Mouse (Mus musculus) C2C12 (cell line): ENCODE measurements at regions not wholly inside any gene's neighbourhood (a gene's known extent, or its start where the extent isn't known, plus 50 kb on each side); places are given as distances from the start of the nearest gene placed in this dataset.

ENCODE experiments used
- H3K27me3 ChIP-seq: one replicate; pipeline ENCODE4 v1.6.1; 2011; ENCODE audit not compliant: control insufficient read depth, insufficient read depth, insufficient read length
- H3K36me3 ChIP-seq: one replicate; pipeline ENCODE4 v1.6.1; 2011; ENCODE audit not compliant: control insufficient read depth, insufficient read depth
- H3K4me3 ChIP-seq: one replicate; pipeline ENCODE4 v1.5.1; 2011; ENCODE audit warnings: mild to moderate bottlenecking, control low read depth; ENCODE audit not compliant: poor library complexity, insufficient read depth, severe bottlenecking
- H3K79me2 ChIP-seq: one replicate; pipeline ENCODE4 v1.6.1; 2011; ENCODE audit not compliant: control insufficient read depth, insufficient read depth
- H3K79me3 ChIP-seq: one replicate; pipeline ENCODE4 v1.6.1; 2011; ENCODE audit warnings: low read depth, control low read depth
- H3ac ChIP-seq: one replicate; pipeline ENCODE3; 2011; ENCODE audit warnings: low read depth; ENCODE audit not compliant: control insufficient read depth, insufficient read length
- CEBPB ChIP-seq: IDR thresholded peaks from one replicate; pipeline ENCODE4 v1.6.1; 2011; ENCODE audit warnings: low read depth, mild to moderate bottlenecking, control low read depth, moderate library complexity
- CTCF ChIP-seq: IDR thresholded peaks from one replicate; pipeline ENCODE4 v1.5.1; 2011; ENCODE audit not compliant: control insufficient read depth, insufficient read depth, insufficient read length
- FOSL1 ChIP-seq: IDR thresholded peaks from one replicate; pipeline ENCODE4 v1.8.0; 2011; ENCODE audit warnings: mild to moderate bottlenecking, low read length; ENCODE audit not compliant: poor library complexity, insufficient read depth, severe bottlenecking
- MAX ChIP-seq: IDR thresholded peaks from one replicate; pipeline ENCODE4 v1.6.1; 2011; ENCODE audit warnings: mild to moderate bottlenecking, control low read depth
- MYOD1 ChIP-seq: IDR thresholded peaks from one replicate; pipeline ENCODE4 v1.6.1; 2011; ENCODE audit warnings: low read depth; ENCODE audit not compliant: control insufficient read depth, insufficient read length
- MYOG ChIP-seq: IDR thresholded peaks from one replicate; pipeline ENCODE4 v1.6.1; 2011; ENCODE audit not compliant: control insufficient read depth, insufficient read length; ENCODE audit errors: extremely low read depth
- USF1 ChIP-seq: IDR thresholded peaks from one replicate; pipeline ENCODE4 v1.6.1; 2011; ENCODE audit warnings: low read depth, mild to moderate bottlenecking, control low read depth, moderate library complexity

DNA sequence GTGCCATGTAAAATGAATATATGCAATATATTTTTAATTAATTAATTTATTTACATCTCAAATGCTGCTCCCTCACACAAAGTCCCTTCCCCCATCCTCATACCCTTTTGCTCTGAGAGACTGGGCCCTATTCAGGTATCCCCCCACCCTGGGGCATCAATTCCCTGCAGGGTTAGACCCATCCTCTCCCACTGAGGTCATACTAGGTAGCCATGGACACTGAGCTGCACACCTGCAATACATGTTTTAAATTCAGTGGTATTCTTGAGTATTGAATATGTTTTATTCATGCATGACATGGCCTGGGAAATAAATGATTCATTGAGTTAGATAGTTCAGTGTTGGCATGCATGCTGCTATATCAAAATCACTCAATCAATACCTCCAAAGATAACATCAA is 156.0 kb downstream of the Etaa1 start:
- TF ChIP-seq MYOG (no peak), CTCF (no peak)
- H3K79me3 ChIP-seq, result no peaks in the 10 kb centered on the region
- H3K27me3 ChIP-seq, result no peaks in the 10 kb centered on the region
- no peak overlapping the region for H3ac ChIP-seq
- no peak overlapping the region for H3K4me3 ChIP-seq
- no peaks in the 10 kb centered on the region for H3K79me2 ChIP-seq
- H3K36me3 ChIP-seq, result no peaks in the 10 kb centered on the region

DNA sequence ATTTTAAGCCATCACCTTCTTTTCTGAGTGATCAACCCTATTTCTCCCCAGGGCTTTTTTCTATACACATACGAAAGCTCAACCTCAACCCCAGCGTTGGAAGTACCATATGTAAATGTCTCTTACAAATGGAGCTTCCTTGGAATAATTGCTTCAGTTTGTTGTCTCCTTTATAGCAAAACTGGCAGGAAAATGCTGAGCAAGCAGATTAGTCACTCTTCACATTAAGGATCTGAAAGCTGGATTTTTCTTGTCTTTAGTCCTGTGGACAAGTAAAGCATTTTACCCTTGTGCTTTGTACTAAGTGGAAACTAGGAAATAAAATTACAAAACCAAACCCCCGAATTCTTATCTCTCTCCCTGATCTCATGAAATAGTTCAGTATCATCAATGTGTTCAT is 145.8 kb downstream of the Etaa1 start:
- Histone ChIP-seq H3K36me3 (no peaks in the 10 kb centered on the region), H3K79me2 (no peaks in the 10 kb centered on the region), H3K79me3 (no peaks in the 10 kb centered on the region), H3K4me3 (no peak overlapping the region), H3ac (no peak overlapping the region), H3K27me3 (no peaks in the 10 kb centered on the region)
- TF ChIP-seq MAX, result no peak
- TF ChIP-seq USF1, result no peak
- TF ChIP-seq FOSL1, result no peak
- no peak for TF ChIP-seq MYOG
- no peak for TF ChIP-seq CEBPB
- TF ChIP-seq CTCF, result no peak
- TF ChIP-seq MYOD1, result no peak

DNA sequence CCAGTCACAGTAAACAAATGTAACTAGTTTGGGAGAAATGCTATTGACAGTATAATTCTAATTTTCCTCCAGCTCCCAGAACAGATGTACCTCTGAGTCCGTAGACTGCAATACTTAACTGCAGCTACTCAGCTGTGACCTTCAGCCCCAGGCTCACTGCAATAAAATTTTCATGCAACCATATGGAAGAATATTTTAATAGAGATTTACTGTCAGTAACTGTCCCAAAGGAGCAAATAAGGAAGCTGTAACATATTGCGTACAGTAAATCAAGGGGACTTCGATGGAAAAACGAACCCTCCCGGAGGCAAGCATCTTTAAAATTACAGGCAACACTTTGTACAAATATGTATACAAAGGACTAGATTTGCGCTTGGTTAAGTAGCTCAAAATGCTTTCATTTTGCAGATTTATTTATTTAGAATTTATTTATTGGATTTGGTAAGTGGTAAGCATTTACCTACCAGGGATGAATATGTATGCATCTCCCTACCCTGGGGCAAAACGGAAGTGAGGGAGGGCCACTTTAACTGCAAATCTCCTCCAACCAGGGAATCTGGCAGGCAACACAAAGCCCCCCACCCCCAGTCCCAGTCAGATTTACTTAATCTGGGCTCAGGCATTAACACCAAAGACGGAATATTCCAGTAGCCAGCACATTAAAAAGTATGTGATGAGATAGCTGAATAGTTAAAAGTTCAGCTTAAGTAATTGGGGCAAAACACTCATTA is 141.7 kb downstream of the Etaa1 start:
- H3K36me3 ChIP-seq, result no peaks in the 10 kb centered on the region
- no peak overlapping the region for H3ac ChIP-seq
- TF ChIP-seq MYOG, result no peak
- TF ChIP-seq USF1, result no peak
- TF ChIP-seq CTCF, result no peak
- no peak for TF ChIP-seq MAX
- no peak for TF ChIP-seq MYOD1
- TF ChIP-seq FOSL1, result no peak
- no peak for TF ChIP-seq CEBPB
- H3K79me3 ChIP-seq, result no peaks in the 10 kb centered on the region
- no peak overlapping the region for H3K4me3 ChIP-seq
- H3K79me2 ChIP-seq, result no peaks in the 10 kb centered on the region
- no peaks in the 10 kb centered on the region for H3K27me3 ChIP-seq

DNA sequence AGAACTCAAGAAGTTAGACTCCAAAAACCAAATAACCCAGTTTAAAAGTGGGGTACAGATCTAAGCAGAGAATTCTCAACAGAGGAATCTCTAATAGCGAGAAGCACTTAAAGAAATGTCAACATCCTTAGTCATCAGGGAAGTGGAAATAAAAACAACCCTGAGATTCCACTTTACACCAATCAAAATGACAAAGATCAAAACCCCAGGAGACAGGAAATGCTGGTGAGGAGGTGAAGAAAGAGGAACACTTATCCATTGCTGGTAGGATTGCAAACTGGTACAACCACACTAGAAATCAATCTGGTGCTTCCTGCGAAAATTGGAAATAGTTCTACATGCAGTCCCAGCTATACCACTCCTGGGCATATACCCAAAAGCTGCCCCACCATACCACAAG is 111.0 kb downstream of the Etaa1 start:
- H3K79me3 ChIP-seq, result no peaks in the 10 kb centered on the region
- no peaks in the 10 kb centered on the region for H3K36me3 ChIP-seq
- H3K27me3 ChIP-seq, result no peaks in the 10 kb centered on the region
- H3K4me3 ChIP-seq, result no peak overlapping the region
- H3K79me2 ChIP-seq, result no peaks in the 10 kb centered on the region
- no peak for TF ChIP-seq CTCF
- no peak for TF ChIP-seq MYOG
- TF ChIP-seq USF1, result no peak
- no peak for TF ChIP-seq CEBPB
- TF ChIP-seq MAX, result no peak
- TF ChIP-seq MYOD1, result no peak
- no peak for TF ChIP-seq FOSL1
- no peak overlapping the region for H3ac ChIP-seq

DNA sequence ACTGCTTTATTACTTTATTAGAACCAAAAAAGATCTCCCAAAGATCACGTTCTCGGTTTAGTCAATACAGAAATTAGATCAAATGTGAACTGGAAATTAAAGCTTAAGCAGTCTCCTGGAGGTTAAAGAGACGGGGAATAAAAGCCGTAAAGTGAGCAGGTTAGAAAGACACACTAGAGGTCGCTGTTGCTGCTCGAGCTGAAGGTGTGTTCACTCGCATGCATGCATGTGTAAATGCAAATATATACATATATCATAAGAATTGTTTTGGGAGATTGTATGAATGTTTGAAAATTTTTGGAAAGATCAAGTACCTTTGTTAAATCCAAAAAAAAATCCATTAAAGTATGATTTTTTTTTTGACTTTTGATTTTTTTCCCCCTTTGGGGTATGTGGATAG is 101.3 kb downstream of the Etaa1 start:
- no peak overlapping the region for H3ac ChIP-seq
- no peaks in the 10 kb centered on the region for H3K36me3 ChIP-seq
- no peaks in the 10 kb centered on the region for H3K27me3 ChIP-seq
- TF ChIP-seq MYOD1 (no peak), FOSL1 (no peak), USF1 (no peak)
- H3K4me3 ChIP-seq, result no peak overlapping the region
- H3K79me3 ChIP-seq, result no peaks in the 10 kb centered on the region
- H3K79me2 ChIP-seq, result no peaks in the 10 kb centered on the region

DNA sequence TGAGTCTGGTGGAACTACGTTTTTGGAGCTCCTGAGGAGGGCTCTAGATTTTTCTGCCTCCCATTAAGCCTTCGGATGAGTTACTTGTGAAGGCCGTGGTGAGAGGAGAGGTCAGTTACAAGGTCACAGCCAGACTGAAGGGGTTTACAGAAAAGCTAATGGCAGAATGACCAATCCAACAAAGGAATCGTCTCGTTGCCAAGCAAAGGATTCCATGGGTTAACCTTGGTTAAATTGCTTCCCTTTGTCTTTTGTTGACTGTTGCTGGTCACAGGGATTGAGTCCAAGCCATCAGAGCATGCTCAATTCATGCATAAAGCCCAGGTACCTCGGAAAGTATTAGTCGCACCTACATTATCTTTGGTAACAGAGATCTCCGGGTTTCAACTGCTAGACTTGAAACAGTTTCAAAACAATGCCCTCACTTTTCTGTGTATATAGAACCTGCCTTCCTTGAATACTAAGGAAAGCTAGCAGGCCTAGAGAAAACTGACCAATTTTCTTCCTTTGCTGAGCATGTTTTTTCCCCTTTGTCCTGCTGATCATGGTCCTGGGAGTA is 100.3 kb downstream of the Etaa1 start:
- H3K79me3 ChIP-seq, result no peaks in the 10 kb centered on the region
- no peaks in the 10 kb centered on the region for H3K27me3 ChIP-seq
- no peak overlapping the region for H3ac ChIP-seq
- H3K79me2 ChIP-seq, result no peaks in the 10 kb centered on the region
- no peak overlapping the region for H3K4me3 ChIP-seq
- TF ChIP-seq CTCF (no peak), MAX (no peak), MYOD1 (no peak), USF1 (no peak), MYOG (no peak), FOSL1 (no peak), CEBPB (no peak)
- no peaks in the 10 kb centered on the region for H3K36me3 ChIP-seq
